Mouse (Mus musculus): ENCODE results near the gene Them7. TPM values are rescaled to one million over a fixed set of nuclear protein-coding genes. Genes with fewer than 3 reads are reported as not detected.

The Them7 gene
- polyA plus RNA-seq, 1 experiment from 2014 or later = 0.55 TPM

- no peak overlapping the region for H3K27ac ChIP-seq
- H3K9me3 ChIP-seq = no peaks in the 10 kb centered on the region
- WGBS = 92% methylated on average over 2 of the region's 2 CpGs
- no peak for DNase-seq (ENCODE audit: extremely low spot score, low spot score)
- peaks cover 94% of the 10 kb centered on the region for H3K36me3 ChIP-seq (replicated peaks)
- no peak overlapping the region for H3K4me3 ChIP-seq
- peaks cover 24% of the 10 kb centered on the region for H3K4me1 ChIP-seq
- no peaks in the 10 kb centered on the region for H3K27me3 ChIP-seq (ENCODE audit: poor library complexity, severe bottlenecking)
Observed at GRCm38 (mm10) chr2:105392514-105392913, 168.4 kb downstream of the Them7 start.

GRCm38 (mm10) chr2:105394375-105394774, 170.3 kb downstream of the Them7 start:
- DNase-seq (ENCODE audit: extremely low spot score, low spot score) = no peak
- Histone ChIP-seq H3K9me3 (no peaks in the 10 kb centered on the region), H3K27ac (no peak overlapping the region), H3K4me1 (peaks cover 40% of the 10 kb centered on the region), H3K27me3 (ENCODE audit: poor library complexity, severe bottlenecking) (no peaks in the 10 kb centered on the region), H3K36me3 (replicated peaks) (peaks cover 76% of the 10 kb centered on the region), H3K4me3 (no peak overlapping the region)
- 91% methylated on average over 4 of the region's 4 CpGs for whole genome bisulfite sequencing

GRCm38 (mm10) chr2:105396066-105396465, 171.9 kb downstream of the Them7 start:
- peaks cover 60% of the 10 kb centered on the region for H3K36me3 ChIP-seq (replicated peaks)
- no peak for DNase-seq (ENCODE audit: extremely low spot score, low spot score)
- H3K4me3 ChIP-seq = no peak overlapping the region
- no peaks in the 10 kb centered on the region for H3K9me3 ChIP-seq
- 92% methylated on average over 9 of the region's 9 CpGs for WGBS
- peaks cover 40% of the 10 kb centered on the region for H3K4me1 ChIP-seq
- peaks cover 11% of the 10 kb centered on the region for H3K27me3 ChIP-seq (ENCODE audit: poor library complexity, severe bottlenecking)
- no peak overlapping the region for H3K27ac ChIP-seq

- peaks cover 44% of the 10 kb centered on the region for H3K36me3 ChIP-seq (replicated peaks)
- peaks cover 35% of the 10 kb centered on the region for H3K4me1 ChIP-seq
- peak overlapping the region; percentile 96 for H3K27ac ChIP-seq
- WGBS = 17% methylated on average over 5 of the region's 5 CpGs
- no peaks in the 10 kb centered on the region for H3K9me3 ChIP-seq
- peak overlapping the region; percentile 82 for H3K4me3 ChIP-seq
- H3K27me3 ChIP-seq (ENCODE audit: poor library complexity, severe bottlenecking) = peaks cover 18% of the 10 kb centered on the region
- DNase-seq (ENCODE audit: extremely low spot score, low spot score) = no peak
Observed at GRCm38 (mm10) chr2:105397446-105398211, 173.5 kb downstream of the Them7 start.

GRCm38 (mm10) chr2:105398636-105399084, 174.5 kb downstream of the Them7 start:
- H3K36me3 ChIP-seq (replicated peaks) = peaks cover 34% of the 10 kb centered on the region
- H3K4me3 ChIP-seq = peak overlapping the region; percentile 82
- H3K9me3 ChIP-seq = no peaks in the 10 kb centered on the region
- peaks cover 35% of the 10 kb centered on the region for H3K4me1 ChIP-seq
- WGBS = 0% methylated on average over 31 of the region's 31 CpGs
- peaks cover 18% of the 10 kb centered on the region for H3K27me3 ChIP-seq (ENCODE audit: poor library complexity, severe bottlenecking)
- peak overlapping the region; percentile 96 for H3K27ac ChIP-seq
- DNase-seq (ENCODE audit: extremely low spot score, low spot score) = no peak

GRCm38 (mm10) chr2:105399085-105399891, 175.2 kb downstream of the Them7 start, which contains the start of gene Rcn1:
Gene Rcn1 (minus strand): TSS chr2:105399319.
- H3K27me3 ChIP-seq (ENCODE audit: poor library complexity, severe bottlenecking) = peaks cover 18% of the 10 kb centered on the region
- H3K27ac ChIP-seq = peak within 1 kb of the TSS; percentile 96
- H3K36me3 ChIP-seq (replicated peaks) = peaks cover 28% of the 10 kb centered on the region
- WGBS = 1% methylated on average over 57 of the region's 57 CpGs
- H3K4me3 ChIP-seq = peak within 1 kb of the TSS; percentile 82
- peak; percentile 80 for DNase-seq (ENCODE audit: extremely low spot score, low spot score)
- H3K4me1 ChIP-seq = peaks cover 35% of the 10 kb centered on the region
- no peaks in the 10 kb centered on the region for H3K9me3 ChIP-seq

GRCm38 (mm10) chr2:105400558-105400957, 176.4 kb downstream of the Them7 start:
- H3K27me3 ChIP-seq (ENCODE audit: poor library complexity, severe bottlenecking) = peaks cover 18% of the 10 kb centered on the region
- peaks cover 15% of the 10 kb centered on the region for H3K36me3 ChIP-seq (replicated peaks)

GRCm38 (mm10) chr2:105402180-105402579, 178.1 kb downstream of the Them7 start:
- Histone ChIP-seq H3K36me3 (replicated peaks) (no peaks in the 10 kb centered on the region), H3K27ac (no peak overlapping the region), H3K4me3 (no peak overlapping the region), H3K4me1 (peaks cover 24% of the 10 kb centered on the region), H3K9me3 (no peaks in the 10 kb centered on the region), H3K27me3 (ENCODE audit: poor library complexity, severe bottlenecking) (peaks cover 18% of the 10 kb centered on the region)
- WGBS = 89% methylated on average over 2 of the region's 2 CpGs
- no peak for DNase-seq (ENCODE audit: extremely low spot score, low spot score)

More at GRCm38 (mm10) chr2:105400558-105400957, 176.4 kb downstream of the Them7 start:
- no peak for DNase-seq (ENCODE audit: extremely low spot score, low spot score)
- H3K27ac ChIP-seq = no peak overlapping the region
- 93% methylated on average over 4 of the region's 4 CpGs for WGBS
- peaks cover 35% of the 10 kb centered on the region for H3K4me1 ChIP-seq
- H3K4me3 ChIP-seq = no peak overlapping the region
- H3K9me3 ChIP-seq = no peaks in the 10 kb centered on the region

- WGBS = 82% methylated on average over 4 of the region's 4 CpGs
- Histone ChIP-seq H3K27ac (no peak overlapping the region), H3K4me1 (no peaks in the 10 kb centered on the region), H3K4me3 (no peak overlapping the region), H3K9me3 (no peaks in the 10 kb centered on the region), H3K27me3 (ENCODE audit: poor library complexity, severe bottlenecking) (no peaks in the 10 kb centered on the region), H3K36me3 (replicated peaks) (no peaks in the 10 kb centered on the region)
- DNase-seq (ENCODE audit: extremely low spot score, low spot score) = no peak
Observed at GRCm38 (mm10) chr2:105408511-105408910, 184.4 kb downstream of the Them7 start.

- Histone ChIP-seq H3K27me3 (ENCODE audit: poor library complexity, severe bottlenecking) (no peaks in the 10 kb centered on the region), H3K4me3 (no peak overlapping the region), H3K27ac (no peak overlapping the region), H3K36me3 (replicated peaks) (no peaks in the 10 kb centered on the region), H3K9me3 (no peaks in the 10 kb centered on the region), H3K4me1 (no peaks in the 10 kb centered on the region)
- 86% methylated on average over 1 of the region's 1 CpGs for WGBS
- DNase-seq (ENCODE audit: extremely low spot score, low spot score) = no peak
Observed at GRCm38 (mm10) chr2:105409253-105409652, 185.1 kb downstream of the Them7 start.

GRCm38 (mm10) chr2:105414309-105414708, 190.2 kb downstream of the Them7 start:
- DNase-seq (ENCODE audit: extremely low spot score, low spot score) = no peak
- Histone ChIP-seq H3K36me3 (replicated peaks) (no peaks in the 10 kb centered on the region), H3K27me3 (ENCODE audit: poor library complexity, severe bottlenecking) (no peaks in the 10 kb centered on the region), H3K4me3 (no peak overlapping the region), H3K9me3 (no peaks in the 10 kb centered on the region), H3K27ac (no peak overlapping the region), H3K4me1 (peaks cover 27% of the 10 kb centered on the region)
- WGBS = 91% methylated on average over 2 of the region's 2 CpGs

GRCm38 (mm10) chr2:105416046-105416659, 192.0 kb downstream of the Them7 start:
- Histone ChIP-seq H3K4me3 (no peak overlapping the region), H3K4me1 (peaks cover 27% of the 10 kb centered on the region), H3K36me3 (replicated peaks) (no peaks in the 10 kb centered on the region), H3K9me3 (no peaks in the 10 kb centered on the region), H3K27ac (no peak overlapping the region), H3K27me3 (ENCODE audit: poor library complexity, severe bottlenecking) (no peaks in the 10 kb centered on the region)
- 77% methylated on average over 7 of the region's 7 CpGs for WGBS
- DNase-seq (ENCODE audit: extremely low spot score, low spot score) = no peak

Data from forebrain, embryonic 10.5 days (tissue).